Mouse (Mus musculus): ENCODE results near the gene Thop1.

- no peak for TF ChIP-seq TCF3 (IDR thresholded peaks at IDR 0.05; ENCODE audit: insufficient read length, low read depth)
- TF ChIP-seq POLR2A (IDR thresholded peaks at IDR 0.05; ENCODE audit: insufficient read length, low read depth): no peak
- no peak for TF ChIP-seq E2F4 (IDR thresholded peaks at IDR 0.05; ENCODE audit: insufficient read depth)
- TF ChIP-seq MYOG (IDR thresholded peaks at IDR 0.05; ENCODE audit: control insufficient read depth in 1 of 3, insufficient read depth in 1 of 3, insufficient read length in 2 of 3, low read depth in 2 of 3): no peak
- no peak for TF ChIP-seq CEBPB (IDR thresholded peaks at IDR 0.05; ENCODE audit: insufficient read depth, poor library complexity, severe bottlenecking)
Observed at GRCm38 (mm10) chr10:81052577-81052976, 17.3 kb upstream of the Thop1 start.

Measured in myocyte (in vitro differentiated cells).